Mouse (Mus musculus): ENCODE data around the gene Il4.

GRCm38 (mm10) chr11:53566646-53567045 is 51.8 kb downstream of the Il4 start:
- TF ChIP-seq POLR2A (IDR thresholded peaks at IDR 0.05; ENCODE audit: low read depth, low read length), result no peak
- TF ChIP-seq CTCF (conservative IDR thresholded peaks at IDR 0.05; ENCODE audit: insufficient read depth, insufficient read length, low read depth, low read length), result no peak
